Mouse (Mus musculus) heart, postnatal 25 days (tissue): ENCODE results near the gene Slc25a19. TPM values are rescaled to one million over a fixed set of nuclear protein-coding genes. Genes with fewer than 3 reads are reported as not detected.

ENCODE experiments used
- DNase-seq: peaks from one replicate; pipeline ENCODE4 v3.0.0; 2022; ENCODE audit warnings: low spot score
- intact Hi-C: fragments of 180-260 bp; cut with DNase I; formaldehyde crosslinking; loops from one replicate; pipeline ENCODE4 v1.15.1; 2025
- total RNA-seq, 2 experiments: library from RNA; stranded (reverse); gene quantifications; 2 replicates each; pipeline ENCODE4 v1.2.3; 2021

Gene Slc25a19
- total RNA-seq, 2 experiments from 2014 or later, result 41.6 to 45.9 TPM

DNA sequence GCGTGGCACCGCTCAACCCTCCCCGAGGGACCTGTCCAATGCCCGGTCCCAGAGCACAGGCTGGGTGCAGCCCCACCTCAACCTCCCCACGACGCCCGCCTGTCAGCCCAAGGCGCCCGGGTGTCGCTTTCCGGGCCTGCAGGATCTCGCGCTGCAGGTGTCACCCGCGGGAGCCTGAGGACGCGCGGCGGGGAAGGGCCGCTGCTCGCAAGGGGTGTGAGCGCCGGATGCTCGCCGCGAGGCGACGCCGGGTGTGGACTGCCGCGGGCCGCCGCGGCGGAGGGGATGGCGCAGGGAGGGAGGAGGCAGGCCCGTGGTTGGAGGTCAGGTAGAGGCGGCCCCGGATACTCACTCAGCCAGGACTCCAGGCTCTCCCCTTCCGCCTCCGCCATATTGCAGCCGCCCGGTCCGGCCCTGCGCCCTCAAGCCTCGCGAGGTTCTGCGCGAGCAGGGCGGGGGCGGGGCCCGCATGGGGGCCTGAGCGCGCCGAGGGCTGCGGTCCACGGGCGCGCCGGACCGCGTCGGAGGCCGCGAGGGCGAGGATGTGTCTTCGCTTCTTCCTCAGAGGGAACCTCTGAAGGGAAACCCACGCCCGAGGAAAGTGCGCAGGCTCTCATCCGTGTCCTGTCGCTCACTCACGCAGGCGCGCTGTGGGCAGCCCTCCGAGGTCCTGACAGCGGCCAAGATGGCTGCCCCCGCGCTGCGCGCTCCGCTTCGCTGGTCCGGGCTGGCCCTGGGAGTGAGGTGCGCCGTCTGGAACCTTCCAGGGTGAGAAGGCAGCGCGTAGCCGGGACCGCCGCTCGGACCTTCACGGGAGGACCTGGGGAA, 24.4 kb downstream of the Slc25a19 start, which contains the start of the genes Mrps7 and Gga3:
Gene Mrps7, plus strand, starts transcription at position 450 of the 828 bp plus-strand sequence.
Gene Gga3, minus strand, starts transcription at position 576 of the 828 bp plus-strand sequence.
- intact Hi-C loops, result loop anchor here (2.0 to 5.0 kb wide), 2 partner anchors 39 to 176 kb away; partner anchors contain the start of gene Nup85
- peak; percentile 88 for DNase-seq

DNA sequence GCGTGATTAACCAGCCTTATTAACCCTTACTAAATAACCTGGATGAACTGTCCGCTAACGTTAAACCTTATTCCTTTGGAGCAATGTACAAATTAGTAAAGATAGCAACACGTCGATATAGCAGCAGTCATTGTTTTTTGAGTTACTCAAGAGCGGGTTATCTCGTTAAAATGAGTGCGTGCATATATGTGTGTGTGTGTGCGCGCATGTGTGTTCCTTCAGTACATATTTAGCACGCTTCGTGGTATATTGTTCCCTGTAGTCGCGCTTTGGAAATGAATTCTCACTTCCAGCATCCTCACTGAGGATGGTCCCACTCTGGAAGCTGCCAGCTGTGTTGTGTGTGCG, 25.0 kb downstream of the Slc25a19 start:
- intact Hi-C loops, result loop anchor here (2.0 to 5.0 kb wide), 2 partner anchors 38 to 176 kb away; partner anchors contain the start of gene Nup85
- DNase-seq, result no peak

DNA sequence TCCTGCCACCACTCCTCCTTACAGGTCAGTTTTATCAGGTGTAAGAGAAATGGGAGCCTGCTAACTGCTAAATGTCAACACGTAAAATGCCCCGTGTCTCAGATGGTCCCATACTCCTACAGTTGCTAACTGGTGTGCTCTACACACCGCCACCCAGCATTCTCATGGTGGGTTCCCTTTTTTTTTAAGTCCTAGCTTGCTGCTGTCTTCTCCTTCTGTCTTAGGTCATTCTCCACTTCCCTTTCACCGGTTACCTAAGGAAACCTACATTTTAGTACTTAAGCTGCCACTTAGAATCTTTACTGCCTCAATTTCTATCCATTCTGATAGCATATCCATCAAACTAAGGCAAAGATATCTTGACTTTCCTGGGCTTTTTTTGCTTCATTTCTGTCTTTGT, 26.9 kb downstream of the Slc25a19 start:
- intact Hi-C loops, result loop anchor here (5.0 kb wide), 1 partner anchor 174 kb away; no protein-coding TSS in a partner anchor

DNA sequence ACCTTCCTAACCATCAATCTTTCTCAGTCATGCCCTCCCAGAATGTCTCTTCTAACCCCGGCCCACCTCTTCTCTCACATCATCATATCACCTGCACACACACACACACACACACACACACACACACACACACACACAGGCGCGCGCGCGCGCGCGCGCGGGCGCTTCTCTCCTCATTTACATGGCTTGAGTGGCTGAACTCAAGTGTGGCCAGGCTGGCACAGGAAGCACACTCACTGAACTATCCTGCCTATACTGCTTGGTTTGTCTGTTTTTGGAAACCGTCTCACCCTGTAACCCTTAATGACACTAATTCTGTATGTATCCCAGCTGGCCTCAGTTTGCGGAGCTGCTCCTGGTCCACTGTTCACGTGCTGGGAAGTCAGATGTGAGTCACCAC, 27.4 kb downstream of the Slc25a19 start:
- DNase-seq, result no peak
- intact Hi-C loops, result loop anchor here (5.0 kb wide), 1 partner anchor 173 kb away; no protein-coding TSS in a partner anchor

More for the DNA sequence above, 26.9 kb downstream of the Slc25a19 start:
- no peak for DNase-seq

DNA sequence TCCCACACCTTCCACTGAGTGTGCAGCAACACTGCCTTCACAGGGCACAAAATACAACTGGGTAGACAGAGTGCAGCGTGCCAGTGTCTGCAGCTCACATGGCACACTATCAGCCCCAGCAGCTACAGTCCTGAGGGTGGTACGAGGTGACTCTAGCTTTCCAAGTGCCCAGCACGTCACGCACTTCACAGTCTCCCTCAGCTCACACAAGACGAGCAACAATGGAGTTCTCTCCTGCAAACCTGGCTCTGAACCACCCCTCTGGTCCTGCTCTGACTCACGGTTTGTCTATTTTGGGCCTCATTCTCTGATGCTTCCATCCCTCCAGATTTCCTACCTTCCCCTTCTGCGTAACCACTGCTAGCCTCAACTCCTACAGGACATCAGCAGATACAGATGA, 28.4 kb downstream of the Slc25a19 start:
- DNase-seq, result no peak
- intact Hi-C loops, result loop anchor here (5.0 kb wide), 1 partner anchor 172 kb away; no protein-coding TSS in a partner anchor

DNA sequence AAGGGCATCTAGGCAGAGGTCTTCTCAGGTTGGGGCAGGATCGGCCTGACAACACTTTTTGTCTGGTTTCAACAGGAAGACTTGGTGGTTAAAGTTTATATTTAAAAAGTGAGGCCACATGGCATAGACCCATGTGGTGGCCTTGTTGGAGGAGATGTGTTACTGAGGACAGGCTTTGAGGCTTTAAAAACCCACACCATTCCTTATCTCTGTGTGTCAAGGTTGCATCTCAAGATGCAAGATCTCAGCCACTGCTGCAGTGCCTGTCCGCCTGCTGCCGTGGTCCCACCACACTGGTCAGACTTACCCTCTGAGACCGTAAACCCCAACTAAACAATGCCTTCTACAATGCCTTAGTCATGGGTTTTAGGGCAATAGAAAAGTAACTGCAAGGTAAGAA, 29.8 kb downstream of the Slc25a19 start:
- intact Hi-C loops, result no loop called here
- no peak for DNase-seq

DNA sequence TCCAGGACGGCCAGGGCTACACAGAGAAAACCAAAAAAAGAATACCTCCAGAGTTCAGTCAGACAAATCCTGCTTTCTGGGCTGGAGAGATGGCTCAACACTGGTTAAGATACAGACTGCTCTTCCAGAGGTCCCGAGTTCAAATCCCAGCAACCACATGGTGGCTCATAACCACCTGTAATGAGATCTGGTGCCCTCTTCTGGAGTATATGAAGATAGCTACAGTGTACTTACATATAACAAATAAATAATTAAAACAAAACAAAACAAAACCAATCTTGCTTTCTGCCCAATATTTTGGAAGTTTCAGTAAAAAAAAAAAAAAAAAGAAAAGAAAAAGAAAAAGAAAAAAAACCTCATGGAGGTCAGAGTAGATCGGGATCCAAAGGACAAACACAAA, 32.9 kb downstream of the Slc25a19 start:
- intact Hi-C loops, result no loop called here
- no peak for DNase-seq

DNA sequence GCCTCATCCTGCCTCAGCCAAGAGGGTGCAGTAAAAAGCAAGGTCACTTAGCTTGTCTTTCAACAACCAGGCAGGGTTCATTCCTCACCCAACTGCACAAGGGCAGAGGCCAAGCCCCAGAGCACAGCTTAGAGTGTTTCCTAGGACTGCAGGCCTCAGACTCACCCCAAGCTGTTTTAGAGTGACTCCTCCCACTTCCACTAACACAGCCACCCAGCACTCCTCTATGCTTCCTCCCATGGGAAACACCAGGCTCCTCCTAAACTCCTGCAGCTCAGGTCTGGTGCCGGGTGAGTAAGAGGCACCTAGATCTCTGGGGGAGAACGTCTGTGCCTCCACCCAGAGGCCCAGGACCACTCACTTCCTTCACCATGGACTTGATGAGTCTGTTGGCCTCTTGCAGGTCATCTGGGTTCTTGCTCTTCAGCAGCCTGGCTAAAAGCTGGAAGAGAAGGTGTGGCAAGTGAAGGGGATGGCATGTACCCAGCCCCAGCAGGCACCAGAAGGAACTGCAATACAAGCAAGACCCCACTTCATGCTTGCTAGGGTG, 37.5 kb downstream of the Slc25a19 start:
- no peak for DNase-seq
- intact Hi-C loops, result no loop called here

DNA sequence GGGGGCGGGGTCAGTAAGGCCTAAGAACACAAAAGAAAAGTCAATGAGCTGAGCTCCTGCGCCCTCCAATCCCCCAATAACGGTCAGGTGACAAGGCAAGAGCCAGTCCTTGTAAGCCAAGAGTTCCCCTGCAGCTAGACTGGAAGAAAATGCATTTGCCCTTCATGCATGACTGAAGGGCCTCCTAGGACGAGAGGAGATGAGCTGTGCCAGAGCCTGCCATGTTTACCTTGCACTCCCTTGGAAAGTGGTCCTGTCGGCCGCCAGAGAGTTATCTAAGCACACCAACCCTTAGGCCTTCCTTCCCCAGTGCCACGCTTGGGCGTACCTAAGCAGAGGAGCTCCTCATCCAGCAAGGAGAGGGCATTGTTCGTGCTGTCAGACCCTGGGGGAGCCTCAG, 40.1 kb downstream of the Slc25a19 start:
- DNase-seq, result no peak
- intact Hi-C loops, result no loop called here

DNA sequence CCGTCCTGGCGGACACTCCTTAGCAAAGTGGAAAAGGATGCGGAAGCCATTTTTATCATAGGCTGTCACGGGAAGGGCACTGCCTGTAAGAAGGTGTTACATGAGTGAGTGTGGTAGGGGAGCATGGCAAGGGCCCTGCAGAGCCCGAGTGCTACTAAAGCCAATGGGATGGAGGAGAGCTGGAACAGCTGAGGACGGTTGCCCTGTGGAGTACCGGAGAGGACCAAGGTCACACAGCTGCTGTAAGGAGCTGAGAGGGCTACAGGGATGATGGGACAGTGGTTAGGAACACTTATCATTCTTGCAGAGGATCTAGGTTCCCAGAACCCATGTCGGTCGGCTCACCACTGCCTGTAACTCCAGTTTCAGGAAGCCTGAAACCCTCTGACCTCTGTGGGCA, 41.7 kb downstream of the Slc25a19 start:
- no peak for DNase-seq
- intact Hi-C loops, result no loop called here

DNA sequence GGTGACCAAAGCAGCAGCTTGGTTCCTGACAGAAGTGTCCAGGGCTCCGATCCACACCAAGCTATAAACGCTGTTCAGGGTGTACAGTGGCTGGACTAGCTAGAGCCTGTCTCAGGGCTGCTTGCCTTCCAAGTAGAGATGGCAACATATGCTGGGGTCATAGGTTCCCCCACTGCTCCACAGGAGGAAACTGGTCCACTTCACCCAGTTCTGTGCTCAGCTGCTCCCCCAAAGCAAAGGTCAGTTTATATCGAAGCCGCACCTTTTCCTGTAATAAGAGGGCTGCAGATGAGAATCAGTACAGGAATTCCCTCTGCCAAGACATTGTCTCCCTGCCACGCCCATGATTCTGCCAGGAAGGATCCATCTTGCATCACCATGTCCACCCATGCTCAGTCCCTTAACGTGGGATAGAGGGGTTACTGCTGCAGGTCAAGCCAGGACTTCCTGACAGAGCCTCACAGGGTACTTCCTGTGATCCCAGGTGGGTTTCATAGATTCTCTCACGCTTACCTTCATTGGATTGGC, 42.5 kb downstream of the Slc25a19 start:
- intact Hi-C loops, result no loop called here
- no peak for DNase-seq

DNA sequence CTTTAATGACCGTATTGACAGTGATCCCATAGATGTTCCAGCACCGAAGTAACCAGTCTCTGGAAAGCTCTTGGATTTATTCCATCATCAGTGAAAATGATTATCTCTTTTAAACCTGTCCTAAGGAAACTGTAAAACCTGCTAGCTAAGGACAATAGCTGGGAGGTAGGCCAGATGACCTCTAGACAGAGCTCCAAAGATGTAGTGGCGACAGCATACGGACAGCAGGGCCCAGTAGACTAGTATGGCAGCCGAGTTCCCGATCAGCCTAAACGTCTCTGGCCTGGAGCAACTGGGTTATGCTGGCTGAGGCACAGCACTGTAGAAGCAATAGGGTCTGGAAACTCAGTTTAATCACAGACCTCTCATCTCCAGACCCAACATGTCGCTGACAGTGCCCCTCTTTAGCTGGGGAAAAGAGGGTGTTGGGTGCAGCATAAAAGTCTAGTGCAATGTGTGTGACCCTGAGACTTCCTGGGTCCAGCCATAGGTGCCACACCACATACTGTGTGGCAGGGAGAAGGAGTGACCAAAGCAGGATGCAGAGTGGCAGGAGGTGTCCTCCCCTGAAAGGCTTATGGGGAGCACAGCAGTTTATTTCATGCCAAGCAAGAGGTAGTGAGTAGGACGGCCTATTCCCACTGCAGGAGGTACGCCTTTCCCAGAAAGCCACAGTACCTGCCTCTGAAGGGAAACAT, 43.6 kb downstream of the Slc25a19 start:
- no peak for DNase-seq
- intact Hi-C loops, result no loop called here

DNA sequence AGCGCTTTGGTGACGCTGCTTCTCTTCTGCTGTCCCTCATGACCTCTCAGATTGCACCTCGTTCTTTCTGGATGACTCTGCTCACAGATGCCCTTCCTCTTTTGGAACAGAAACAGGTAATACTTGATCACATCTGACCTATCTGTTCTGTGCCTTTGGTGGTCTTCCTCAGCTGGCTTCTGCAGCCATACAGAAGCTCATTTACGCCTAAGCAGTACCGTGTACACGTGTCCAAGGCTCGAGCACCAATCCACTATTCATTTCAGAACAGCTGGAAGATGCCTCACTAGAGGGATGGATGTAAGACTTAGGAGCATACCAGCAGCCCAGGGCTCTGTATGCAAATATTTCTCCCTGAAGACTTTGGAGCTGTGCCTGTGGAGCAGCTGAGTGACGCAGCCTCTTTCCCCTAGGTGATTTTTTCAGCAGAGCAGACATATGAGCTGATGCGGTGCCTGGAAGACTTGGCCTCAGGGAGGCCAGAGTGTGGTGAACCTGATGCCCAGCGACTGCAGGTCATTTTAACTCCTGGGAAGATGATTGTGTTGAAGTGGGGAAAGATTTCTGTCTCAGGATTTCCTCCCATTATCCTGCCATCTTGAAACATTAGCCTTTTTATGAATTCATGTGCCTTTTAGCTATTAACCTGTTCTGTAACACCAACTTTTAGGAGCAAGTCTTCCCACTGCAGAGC, 45.0 kb downstream of the Slc25a19 start:
- DNase-seq, result no peak
- intact Hi-C loops, result no loop called here

DNA sequence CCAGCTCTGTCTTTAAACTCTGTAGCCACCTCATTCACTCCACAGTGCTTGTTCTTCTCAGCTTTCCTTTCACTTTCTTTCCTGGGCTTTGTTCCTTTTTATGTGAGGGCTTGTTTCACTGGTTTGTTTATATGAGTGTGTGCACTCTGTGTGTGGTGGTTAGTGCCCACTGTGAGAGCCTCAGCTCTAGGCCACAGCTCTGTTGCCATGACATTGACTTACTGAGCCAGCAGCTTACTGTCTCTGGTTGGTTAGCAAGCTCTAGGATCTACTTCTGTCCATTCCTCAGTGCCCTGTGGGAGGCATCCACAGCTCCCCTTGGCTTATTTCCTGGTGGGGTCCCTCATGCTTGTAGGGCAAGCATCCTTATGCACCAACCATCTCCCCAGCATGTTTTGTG, 49.0 kb downstream of the Slc25a19 start:
- DNase-seq, result no peak
- intact Hi-C loops, result no loop called here

DNA sequence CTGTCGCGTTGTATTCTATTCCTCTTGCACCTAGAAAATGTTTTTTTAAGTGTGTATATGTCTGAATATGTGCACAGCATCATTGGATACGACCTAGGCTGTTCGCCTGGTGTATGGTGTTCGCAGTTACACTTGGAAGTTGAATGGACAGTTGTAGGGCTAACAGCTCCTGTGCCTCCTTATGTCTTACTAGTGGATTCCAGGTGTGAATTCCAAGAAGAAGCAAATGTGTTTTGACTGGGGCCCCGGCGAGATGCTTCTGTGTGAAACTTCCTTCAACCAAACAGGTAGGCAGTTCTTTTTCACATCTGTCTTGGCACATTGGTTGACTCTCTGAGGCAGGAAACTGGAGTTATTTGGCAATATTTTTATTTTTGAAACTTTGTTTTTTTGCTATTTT, 63.1 kb downstream of the Slc25a19 start:
- no peak for DNase-seq
- intact Hi-C loops, result loop anchor here (2.0 to 5.0 kb wide), 2 partner anchors 38 to 83 kb away; partner anchors contain the start of gene Mrps7

Other genes starting within 250 kb of the Slc25a19 start
- gene Cdr2l, start 246.4 kb downstream of the Slc25a19 start, total RNA-seq, result 1 to 10 TPM; 5.5 to 6.6 TPM
- gene Mrpl58, start 224.5 kb downstream of the Slc25a19 start, total RNA-seq, result 100 to 1,000 TPM; 143 to 145 TPM
- gene Atp5h, start 208.3 kb downstream of the Slc25a19 start, total RNA-seq, result 1,000 to 10,000 TPM; 2,312 to 2,343 TPM
- gene Kctd2, start 208.2 kb downstream of the Slc25a19 start, total RNA-seq, result 10 to 100 TPM; 27.0 to 28.0 TPM
- gene Trim80, start 187.8 kb downstream of the Slc25a19 start, total RNA-seq, result not detected
- not detected for gene Slc16a5, start 165.8 kb downstream of the Slc25a19 start, total RNA-seq
- gene Armc7, start 152.6 kb downstream of the Slc25a19 start, total RNA-seq, result 1 to 10 TPM; 1.4 to 2.3 TPM
- gene Nt5c, start 136.4 kb downstream of the Slc25a19 start, total RNA-seq, result 10 to 100 TPM; 13.9 to 14.9 TPM
- gene Jpt1, start 113.9 kb downstream of the Slc25a19 start, total RNA-seq, result 100 to 1,000 TPM; 121 to 135 TPM
- gene Sumo2, start 92.0 kb downstream of the Slc25a19 start, total RNA-seq, result 100 to 1,000 TPM; 165 to 177 TPM
- 10 to 100 TPM; 20.4 to 25.1 TPM for gene Nup85, start 63.9 kb downstream of the Slc25a19 start, total RNA-seq
- 10 to 100 TPM; 74.0 to 82.3 TPM for gene Mrps7, start 24.4 kb downstream of the Slc25a19 start, total RNA-seq
- 10 to 100 TPM; 20.9 to 24.5 TPM for gene Gga3, start 24.2 kb downstream of the Slc25a19 start, total RNA-seq
- 10 to 100 TPM; 45.5 to 56.9 TPM for gene Mif4gd, start 15.3 kb downstream of the Slc25a19 start, total RNA-seq
- 100 to 1,000 TPM; 107 to 108 TPM for gene Grb2, start 80.3 kb upstream of the Slc25a19 start, total RNA-seq
- 100 to 1,000 TPM; 102 to 110 TPM for gene Tmem94, start 137.1 kb upstream of the Slc25a19 start, total RNA-seq
- gene Caskin2, start 185.3 kb upstream of the Slc25a19 start, total RNA-seq, result 10 to 100 TPM; 41.8 to 52.2 TPM
- 1 to 10 TPM; 9.1 to 9.2 TPM for gene Tsen54, start 186.4 kb upstream of the Slc25a19 start, total RNA-seq
- 10 to 100 TPM; 15.1 to 21.5 TPM for gene Llgl2, start 195.8 kb upstream of the Slc25a19 start, total RNA-seq
- under 1 TPM in 1 of 2 experiments, not detected in 1; 0.08 TPM for gene Myo15b, start 230.1 kb upstream of the Slc25a19 start, total RNA-seq